Mouse (Mus musculus): ENCODE data around the gene Katnal1. TPM values are rescaled to one million over a fixed set of nuclear protein-coding genes. Genes with fewer than 3 reads are reported as not detected.

Katnal1 gene
- polyA plus RNA-seq, 1 experiment: 1.2 TPM

DNA sequence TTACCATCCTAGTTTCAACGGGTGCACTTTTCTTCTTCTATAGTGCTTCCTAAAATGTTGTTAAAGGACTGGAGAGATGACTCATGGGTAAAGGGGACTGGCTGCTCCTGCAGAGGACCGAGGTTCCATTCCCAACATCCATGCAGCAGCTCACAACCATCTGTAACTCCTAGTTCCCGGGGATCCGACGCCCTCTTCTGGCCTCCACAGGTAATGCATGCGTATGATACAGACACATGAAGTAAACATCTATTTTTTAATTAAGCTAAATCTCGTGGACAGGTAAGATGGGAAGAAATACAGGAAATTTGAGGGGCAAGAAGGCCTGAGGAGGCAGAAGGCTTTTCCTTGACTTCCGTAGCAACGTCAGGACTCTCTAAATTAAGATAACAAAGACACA lies 29.2 kb upstream of the Katnal1 start:
- H3K4me1 ChIP-seq (ENCODE audit: control insufficient read depth): peaks cover 45% of the 10 kb centered on the region
- peaks cover 2% of the 10 kb centered on the region; the same call in 1 of the 2 replicates for H3K36me3 ChIP-seq (ENCODE audit: control insufficient read depth)
- TF ChIP-seq GATA1 (IDR thresholded peaks at IDR 0.05; ENCODE audit: low read length) (no peak), TAL1 (IDR thresholded peaks at IDR 0.05; ENCODE audit: low read length) (no peak)
- H3K9me3 ChIP-seq (ENCODE audit: control insufficient read depth, low read length): peaks cover 2% of the 10 kb centered on the region
- H3K4me3 ChIP-seq (replicated peaks): peak overlapping the region; percentile 60
- peaks cover 11% of the 10 kb centered on the region for H3K27me3 ChIP-seq (ENCODE audit: control insufficient read depth)

DNA sequence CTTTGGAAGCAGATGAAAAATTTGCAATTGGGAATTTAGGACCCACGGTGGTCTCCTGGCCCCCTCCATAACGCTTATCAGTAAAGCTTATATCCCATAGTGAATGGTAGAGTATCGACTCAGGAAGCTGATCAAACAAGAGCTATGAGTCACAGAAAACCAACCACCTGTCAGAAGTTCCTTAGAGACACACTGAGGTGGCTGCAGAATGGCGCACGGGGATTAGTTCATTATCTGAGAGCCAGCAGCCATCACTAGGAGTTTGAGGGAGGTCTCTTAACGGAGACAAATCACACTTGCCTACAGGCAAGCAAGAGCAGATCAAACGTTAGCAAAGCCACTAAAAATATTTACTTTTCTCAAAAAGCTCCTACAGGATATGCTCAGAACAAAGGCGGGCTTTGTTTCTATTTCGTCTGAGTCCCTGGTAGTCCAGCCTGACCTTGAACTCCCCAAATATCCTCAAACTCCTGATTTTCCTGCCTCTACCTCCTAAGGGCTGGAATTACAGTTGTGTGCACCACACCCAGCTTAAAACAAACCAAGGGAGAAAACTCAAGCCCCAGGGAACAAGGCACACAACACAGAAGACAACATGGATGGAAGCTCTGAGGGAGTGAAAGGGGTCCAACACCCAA lies 27.9 kb upstream of the Katnal1 start:
- H3K36me3 ChIP-seq (ENCODE audit: control insufficient read depth): no peaks in the 10 kb centered on the region
- H3K9me3 ChIP-seq (ENCODE audit: control insufficient read depth, low read length): peaks cover 7% of the 10 kb centered on the region
- H3K27me3 ChIP-seq (ENCODE audit: control insufficient read depth): peaks cover 11% of the 10 kb centered on the region
- H3K4me1 ChIP-seq (ENCODE audit: control insufficient read depth): peaks cover 45% of the 10 kb centered on the region
- TF ChIP-seq GATA1 (IDR thresholded peaks at IDR 0.05; ENCODE audit: low read length) (no peak), TAL1 (IDR thresholded peaks at IDR 0.05; ENCODE audit: low read length) (no peak)
- no peak overlapping the region for H3K4me3 ChIP-seq (replicated peaks)

DNA sequence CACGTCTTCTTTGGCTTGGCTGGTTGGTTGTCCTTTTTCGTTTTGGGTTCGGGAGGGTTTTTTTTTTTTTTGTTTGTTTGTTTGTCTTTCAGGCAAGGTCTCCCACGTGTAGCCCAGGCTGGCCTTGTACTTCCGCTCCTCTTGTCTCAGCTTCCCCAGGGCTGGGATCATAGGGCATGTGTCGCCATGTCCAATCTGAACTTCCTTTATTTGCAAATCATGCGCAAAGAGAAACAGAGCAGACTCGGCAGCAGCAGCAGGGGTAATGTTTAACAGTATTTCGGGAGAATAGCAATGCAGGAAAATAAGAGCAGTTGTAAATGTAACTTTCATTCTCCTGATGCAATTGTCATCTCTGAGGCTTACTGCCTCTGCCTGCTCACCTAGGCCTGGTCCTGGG lies 27.0 kb upstream of the Katnal1 start:
- peaks cover 49% of the 10 kb centered on the region for H3K4me1 ChIP-seq (ENCODE audit: control insufficient read depth)
- H3K27me3 ChIP-seq (ENCODE audit: control insufficient read depth): peaks cover 11% of the 10 kb centered on the region
- H3K9me3 ChIP-seq (ENCODE audit: control insufficient read depth, low read length): peaks cover 7% of the 10 kb centered on the region
- TF ChIP-seq GATA1 (IDR thresholded peaks at IDR 0.05; ENCODE audit: low read length): no peak
- no peak for TF ChIP-seq TAL1 (IDR thresholded peaks at IDR 0.05; ENCODE audit: low read length)
- no peaks in the 10 kb centered on the region for H3K36me3 ChIP-seq (ENCODE audit: control insufficient read depth)
- no peak overlapping the region for H3K4me3 ChIP-seq (replicated peaks)

DNA sequence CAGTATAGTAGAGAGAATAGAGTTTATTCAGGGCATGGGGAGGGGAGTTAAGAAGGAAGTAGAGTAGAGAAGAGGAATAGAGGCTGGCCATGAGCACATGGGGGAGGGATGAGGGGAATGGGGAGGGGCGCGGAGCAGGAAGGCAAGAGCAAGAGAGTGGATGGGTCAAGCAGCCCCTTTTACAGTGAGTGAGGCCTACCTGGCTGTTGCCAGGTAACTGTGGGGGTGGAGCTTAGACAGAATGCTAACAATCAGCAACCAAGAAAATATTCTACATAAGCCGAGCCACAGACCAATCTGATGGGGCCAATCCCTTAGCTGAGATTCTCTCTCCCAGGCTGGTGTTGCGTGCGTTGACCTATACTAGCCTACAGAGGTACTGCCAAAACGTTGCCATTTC lies 26.5 kb upstream of the Katnal1 start:
- H3K36me3 ChIP-seq (ENCODE audit: control insufficient read depth): no peaks in the 10 kb centered on the region
- TF ChIP-seq GATA1 (IDR thresholded peaks at IDR 0.05; ENCODE audit: low read length) (no peak), TAL1 (IDR thresholded peaks at IDR 0.05; ENCODE audit: low read length) (no peak)
- H3K4me1 ChIP-seq (ENCODE audit: control insufficient read depth): peaks cover 47% of the 10 kb centered on the region
- H3K9me3 ChIP-seq (ENCODE audit: control insufficient read depth, low read length): peaks cover 7% of the 10 kb centered on the region
- H3K27me3 ChIP-seq (ENCODE audit: control insufficient read depth): peaks cover 11% of the 10 kb centered on the region
- no peak overlapping the region for H3K4me3 ChIP-seq (replicated peaks)

DNA sequence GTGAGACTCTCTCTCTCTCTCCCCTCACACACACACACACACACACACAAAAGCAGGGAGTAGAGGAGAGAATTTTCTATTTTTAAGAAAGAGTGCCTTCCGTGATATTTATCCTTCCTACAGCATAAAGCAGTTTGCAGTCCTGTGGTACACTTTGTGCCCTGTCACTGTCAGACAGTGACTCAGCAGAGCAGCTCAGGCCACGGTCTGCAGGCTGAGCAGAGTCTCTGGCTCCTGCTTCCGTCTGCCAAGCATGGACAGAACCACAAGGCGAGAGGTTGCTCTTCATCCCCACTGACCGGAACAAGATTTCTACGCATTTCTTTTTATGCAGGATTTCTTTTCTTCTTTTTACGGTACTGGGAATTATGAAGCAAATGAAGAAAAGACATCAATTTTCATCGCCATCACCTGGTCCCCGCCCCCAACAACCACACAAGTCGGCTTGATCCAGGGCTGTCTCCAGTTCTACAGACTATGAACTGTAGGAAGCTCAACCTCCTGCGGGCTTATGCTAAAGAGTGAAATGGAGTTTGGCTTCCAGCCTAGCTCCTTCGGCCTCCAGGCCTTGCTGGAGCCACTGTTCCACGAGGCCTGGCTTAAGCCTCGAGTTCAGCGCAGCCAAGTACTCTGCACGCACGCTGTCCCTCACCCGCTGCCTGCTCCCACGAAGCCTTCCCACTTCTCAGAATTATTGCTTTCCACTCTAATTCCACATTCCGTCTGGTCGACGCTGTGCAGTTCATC lies 25.4 kb upstream of the Katnal1 start:
- Histone ChIP-seq H3K4me1 (ENCODE audit: control insufficient read depth) (peaks cover 41% of the 10 kb centered on the region), H3K9me3 (ENCODE audit: control insufficient read depth, low read length) (peaks cover 7% of the 10 kb centered on the region), H3K4me3 (replicated peaks) (no peak overlapping the region), H3K36me3 (ENCODE audit: control insufficient read depth) (no peaks in the 10 kb centered on the region), H3K27me3 (ENCODE audit: control insufficient read depth) (peaks cover 6% of the 10 kb centered on the region)
- no peak for TF ChIP-seq GATA1 (IDR thresholded peaks at IDR 0.05; ENCODE audit: low read length)
- TF ChIP-seq TAL1 (IDR thresholded peaks at IDR 0.05; ENCODE audit: low read length): no peak

DNA sequence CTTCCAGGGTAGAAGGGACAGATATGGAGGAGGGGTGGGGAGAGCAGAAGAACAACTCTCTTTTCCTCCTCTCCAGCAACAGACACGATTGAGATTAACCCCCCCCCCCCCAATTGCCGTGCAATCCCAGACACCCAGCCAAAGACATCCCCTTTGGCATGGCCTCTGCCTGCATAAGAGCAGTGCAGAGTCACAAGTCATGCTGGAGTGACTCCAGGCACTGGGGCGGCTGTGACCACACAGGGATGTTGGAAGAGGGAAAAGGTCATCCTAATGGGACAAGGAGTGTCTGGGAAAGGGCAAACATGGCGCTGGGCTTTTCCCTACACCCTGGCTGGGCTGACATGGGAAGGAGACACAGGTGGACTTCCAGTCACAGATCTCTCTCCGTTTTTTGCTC lies 24.0 kb upstream of the Katnal1 start:
- peaks cover 29% of the 10 kb centered on the region for H3K4me1 ChIP-seq (ENCODE audit: control insufficient read depth)
- H3K4me3 ChIP-seq (replicated peaks): no peak overlapping the region
- no peak for TF ChIP-seq GATA1 (IDR thresholded peaks at IDR 0.05; ENCODE audit: low read length)

DNA sequence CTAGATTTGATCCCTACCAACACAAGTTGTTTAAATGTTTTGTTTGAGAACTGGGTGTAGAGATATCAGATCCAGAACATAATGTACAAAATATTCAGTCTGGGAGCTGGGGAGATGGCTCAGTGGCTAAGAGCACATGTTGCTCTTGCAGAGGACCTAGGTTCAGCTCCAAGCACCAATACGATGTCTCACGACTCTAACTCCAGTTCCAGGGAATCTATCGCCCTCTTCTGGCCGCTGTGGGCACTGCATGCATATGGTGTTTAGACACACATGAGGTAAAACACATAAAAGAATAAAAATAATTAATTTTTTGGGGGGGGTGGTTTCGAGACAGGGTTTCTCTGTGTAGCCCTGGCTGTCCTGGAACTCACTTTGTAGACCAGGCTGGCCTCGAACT lies 23.3 kb upstream of the Katnal1 start:
- H3K4me1 ChIP-seq (ENCODE audit: control insufficient read depth): peaks cover 29% of the 10 kb centered on the region

More for the DNA sequence above, 24.0 kb upstream of the Katnal1 start:
- Histone ChIP-seq H3K27me3 (ENCODE audit: control insufficient read depth) (no peaks in the 10 kb centered on the region), H3K36me3 (ENCODE audit: control insufficient read depth) (no peaks in the 10 kb centered on the region), H3K9me3 (ENCODE audit: control insufficient read depth, low read length) (peaks cover 7% of the 10 kb centered on the region)

DNA sequence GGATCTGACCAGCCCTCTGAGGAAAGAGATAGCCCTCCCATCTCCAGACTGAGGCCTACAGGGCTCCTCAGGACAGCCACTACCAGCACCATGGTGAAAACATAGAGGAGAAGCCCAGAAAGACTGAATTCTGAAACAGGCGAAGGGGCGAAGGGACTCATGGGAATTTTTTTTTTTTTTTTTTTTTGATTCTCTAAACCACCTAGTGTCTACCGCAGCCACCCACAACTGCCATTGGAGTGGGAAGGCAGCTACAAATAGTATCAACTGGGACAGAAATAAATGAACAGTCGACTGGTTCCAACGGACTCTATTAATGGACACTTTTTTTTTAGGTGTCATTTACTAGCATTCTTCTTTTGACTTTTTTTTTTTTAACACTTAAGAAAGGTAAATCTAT lies 22.2 kb upstream of the Katnal1 start:
- Histone ChIP-seq H3K4me1 (ENCODE audit: control insufficient read depth) (peaks cover 25% of the 10 kb centered on the region), H3K27me3 (ENCODE audit: control insufficient read depth) (no peaks in the 10 kb centered on the region), H3K36me3 (ENCODE audit: control insufficient read depth) (no peaks in the 10 kb centered on the region; the same call in 1 of the 2 replicates), H3K9me3 (ENCODE audit: control insufficient read depth, low read length) (peaks cover 9% of the 10 kb centered on the region), H3K4me3 (replicated peaks) (no peak overlapping the region)
- TF ChIP-seq GATA1 (IDR thresholded peaks at IDR 0.05; ENCODE audit: low read length) (no peak), TAL1 (IDR thresholded peaks at IDR 0.05; ENCODE audit: low read length) (no peak)

More for the DNA sequence above, 23.3 kb upstream of the Katnal1 start:
- Histone ChIP-seq H3K9me3 (ENCODE audit: control insufficient read depth, low read length) (peaks cover 7% of the 10 kb centered on the region), H3K36me3 (ENCODE audit: control insufficient read depth) (no peaks in the 10 kb centered on the region), H3K27me3 (ENCODE audit: control insufficient read depth) (no peaks in the 10 kb centered on the region), H3K4me3 (replicated peaks) (no peak overlapping the region)
- TF ChIP-seq TAL1 (IDR thresholded peaks at IDR 0.05; ENCODE audit: low read length) (no peak), GATA1 (IDR thresholded peaks at IDR 0.05; ENCODE audit: low read length) (no peak)

DNA sequence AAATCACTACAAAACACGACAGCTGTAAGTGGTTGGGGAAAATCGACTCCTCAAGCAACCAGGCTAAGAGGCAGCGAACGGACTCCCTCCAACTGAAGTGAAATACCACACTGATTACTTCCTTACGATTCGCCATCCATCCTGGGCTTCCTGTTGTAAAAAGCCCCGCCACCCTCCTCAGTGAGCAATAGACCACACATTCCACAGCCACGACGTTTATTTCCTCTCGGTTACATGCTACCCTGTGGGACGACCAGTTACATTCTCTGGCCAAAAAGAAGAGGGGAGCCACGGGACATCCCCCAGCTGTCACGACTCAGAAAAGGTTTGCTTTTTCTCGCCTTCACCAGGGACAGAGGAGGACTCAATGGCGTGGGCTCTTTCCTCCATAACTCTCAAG lies 20.9 kb upstream of the Katnal1 start:
- Histone ChIP-seq H3K4me1 (ENCODE audit: control insufficient read depth) (peaks cover 26% of the 10 kb centered on the region), H3K4me3 (replicated peaks) (no peak overlapping the region), H3K36me3 (ENCODE audit: control insufficient read depth) (no peaks in the 10 kb centered on the region; the same call in 1 of the 2 replicates), H3K9me3 (ENCODE audit: control insufficient read depth, low read length) (peaks cover 9% of the 10 kb centered on the region), H3K27me3 (ENCODE audit: control insufficient read depth) (no peaks in the 10 kb centered on the region)
- TF ChIP-seq TAL1 (IDR thresholded peaks at IDR 0.05; ENCODE audit: low read length) (no peak), GATA1 (IDR thresholded peaks at IDR 0.05; ENCODE audit: low read length) (no peak)

All from erythroblast, embryonic 14.5 days (primary cell).